Mouse (Mus musculus) spleen, embryonic (tissue): ENCODE data around the gene Tmed2.

Experiments
- CTCF ChIA-PET: fragments of 350-600 bp; sonication (Branson Sonifier 250); formaldehyde crosslinking; loops from one replicate; lab custom pipeline; 2022; lab: Charles Lee

Gene Tmed2

GRCm38 (mm10) chr5:124540383-124540786 is at the start of gene Tmed2:
Gene Tmed2 (plus strand): TSS chr5:124540695.
- CTCF ChIA-PET: no interaction called here

GRCm38 (mm10) chr5:124491732-124492131 is 48.8 kb upstream of the Tmed2 start:
- CTCF ChIA-PET: no interaction called here

GRCm38 (mm10) chr5:124492618-124493017 is 47.9 kb upstream of the Tmed2 start:
- CTCF ChIA-PET: no interaction called here

DNA sequence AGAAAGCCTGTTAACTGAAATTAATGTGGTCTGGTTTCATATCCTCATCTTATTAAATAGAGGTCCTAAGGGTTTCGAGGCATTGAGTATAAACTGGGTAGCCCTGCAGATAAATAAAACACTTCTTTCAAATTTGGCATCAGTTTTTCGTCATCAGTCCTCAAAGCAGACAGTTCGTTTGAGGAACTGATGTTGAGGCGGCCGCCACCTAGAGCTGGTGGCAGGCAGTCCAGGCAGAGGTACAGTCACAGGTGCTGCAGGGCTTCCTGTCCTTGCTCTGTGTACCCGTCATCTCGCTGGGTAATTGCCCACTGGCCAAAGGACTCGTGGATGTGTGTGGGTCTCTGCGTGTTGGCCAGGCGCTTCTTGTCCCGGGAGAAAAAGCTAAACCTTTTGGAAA is 47.0 kb upstream of the Tmed2 start:
- CTCF ChIA-PET: no interaction called here

DNA sequence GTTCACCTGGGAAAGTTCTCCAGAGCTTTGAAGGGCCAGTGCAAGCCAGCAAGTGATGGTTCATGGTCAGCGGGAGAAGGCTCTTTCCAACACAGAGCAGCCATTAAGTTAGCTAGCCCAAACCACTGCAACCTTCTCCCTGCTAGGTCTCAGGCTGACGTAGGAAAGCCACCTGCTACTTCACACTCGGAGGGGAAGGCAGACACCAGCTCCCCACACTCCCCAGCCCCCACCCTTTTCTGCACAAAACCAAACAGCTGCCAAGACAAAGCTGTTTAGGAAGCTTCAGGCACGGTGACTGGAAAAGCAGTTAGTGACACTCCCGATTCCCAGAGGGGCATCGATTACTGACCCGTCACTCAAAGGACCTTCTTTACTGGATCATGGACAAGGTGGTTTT is 44.9 kb upstream of the Tmed2 start:
- CTCF ChIA-PET: no interaction called here

DNA sequence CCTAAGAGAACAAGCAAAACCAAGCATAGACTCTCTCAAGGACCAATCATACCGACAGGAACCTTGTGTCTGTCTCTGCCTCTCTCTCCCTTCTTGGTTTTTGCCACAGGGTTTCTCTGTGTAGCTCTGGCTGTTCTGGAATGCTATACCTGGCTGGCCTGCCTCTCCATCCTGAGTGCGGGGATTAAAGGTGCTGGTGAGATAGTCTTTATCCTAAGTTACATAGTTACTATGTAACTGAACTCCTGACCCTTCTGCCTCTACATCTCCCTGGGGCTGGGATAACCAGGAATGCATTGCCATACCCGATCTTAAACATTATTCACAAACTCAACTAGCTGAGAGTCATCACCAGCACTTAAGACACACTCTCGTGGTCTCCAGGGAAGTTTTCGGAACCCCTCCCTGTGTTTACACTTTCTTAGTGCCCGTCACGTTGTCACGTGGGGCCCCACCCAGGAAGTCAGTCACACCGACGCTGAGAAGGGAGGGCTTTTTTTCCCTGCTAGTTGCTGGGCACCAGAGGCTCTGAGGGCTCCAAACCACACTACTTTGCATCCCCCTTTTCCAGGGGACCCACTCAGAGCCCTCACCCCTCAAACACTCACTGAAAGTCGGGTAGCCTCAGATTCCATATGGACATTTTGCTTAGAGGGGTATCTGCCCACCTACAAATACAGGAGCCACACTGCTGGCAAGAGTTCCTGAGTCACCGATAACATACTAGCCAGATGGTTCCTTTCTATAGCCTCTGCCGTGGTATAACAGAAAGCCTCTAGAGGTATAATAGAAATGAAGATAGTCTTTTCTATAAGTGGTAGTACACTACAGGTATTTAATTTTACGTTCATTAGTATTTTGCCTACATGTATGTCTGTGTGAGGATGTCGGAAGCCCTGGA is 43.6 kb upstream of the Tmed2 start:
- CTCF ChIA-PET: interaction anchor here (0.6 kb wide), 1 partner anchor 59 kb away, joined by 3 read pairs; no protein-coding TSS in a partner anchor

GRCm38 (mm10) chr5:124498221-124498876 is 42.1 kb upstream of the Tmed2 start:
- CTCF ChIA-PET: interaction anchor here (0.7 kb wide), 1 partner anchor 29 kb away, joined by 4 read pairs; no protein-coding TSS in a partner anchor

DNA sequence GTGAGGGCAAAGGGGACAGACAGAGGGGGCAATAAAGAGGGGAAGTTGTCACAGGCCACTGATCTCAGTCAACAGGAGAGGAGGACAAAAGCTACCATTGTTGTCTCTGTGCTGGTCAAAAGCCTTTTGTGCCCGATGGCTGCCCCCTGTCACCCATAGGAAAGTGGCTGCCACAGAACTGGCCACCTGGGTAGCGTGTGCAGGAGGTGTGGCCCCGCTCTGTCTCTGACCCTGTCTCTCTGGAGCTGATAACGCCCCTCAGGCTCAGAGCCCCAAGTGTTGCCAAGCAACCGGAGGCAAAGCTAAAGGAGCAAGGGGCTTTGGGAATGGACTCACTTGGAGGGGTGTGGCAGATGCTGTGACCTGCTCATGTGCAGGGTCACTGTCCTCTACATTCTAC is 41.5 kb upstream of the Tmed2 start:
- CTCF ChIA-PET: interaction anchor here (0.7 kb wide), 1 partner anchor 29 kb away, joined by 4 read pairs; no protein-coding TSS in a partner anchor

DNA sequence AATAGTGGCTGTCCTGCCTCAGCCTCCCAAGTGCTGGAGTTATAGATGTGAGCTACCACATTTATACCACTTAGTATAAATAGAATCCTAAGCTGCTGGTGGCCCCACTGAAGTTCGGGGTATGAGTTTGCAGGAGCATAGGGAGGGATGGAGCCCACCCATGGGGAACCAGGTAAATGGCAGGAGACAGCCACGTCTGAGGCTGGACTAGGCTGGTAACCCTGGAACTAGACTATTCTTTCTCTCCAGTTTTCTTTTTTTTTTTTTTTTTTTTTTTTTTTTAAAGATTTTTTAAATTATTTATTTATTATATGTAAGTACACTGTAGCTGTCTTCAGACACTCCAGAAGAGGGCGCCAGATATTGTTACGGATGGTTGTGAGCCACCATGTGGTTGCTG is 40.5 kb upstream of the Tmed2 start:
- CTCF ChIA-PET: interaction anchor here (0.7 kb wide), 1 partner anchor 11 kb away, joined by 6 read pairs; no protein-coding TSS in a partner anchor

GRCm38 (mm10) chr5:124500573-124500972 is 39.9 kb upstream of the Tmed2 start:
- CTCF ChIA-PET: no interaction called here

GRCm38 (mm10) chr5:124501541-124501940 is 39.0 kb upstream of the Tmed2 start:
- CTCF ChIA-PET: interaction anchor here (0.6 kb wide), 1 partner anchor 29 kb away, joined by 3 read pairs; no protein-coding TSS in a partner anchor

- CTCF ChIA-PET: no interaction called here
Observed at GRCm38 (mm10) chr5:124503742-124504141, 36.8 kb upstream of the Tmed2 start.

- CTCF ChIA-PET: no interaction called here
Observed at GRCm38 (mm10) chr5:124505235-124505634, 35.3 kb upstream of the Tmed2 start.

GRCm38 (mm10) chr5:124506731-124507359 is 33.6 kb upstream of the Tmed2 start:
- CTCF ChIA-PET: no interaction called here

GRCm38 (mm10) chr5:124509200-124509599 is 31.3 kb upstream of the Tmed2 start:
- CTCF ChIA-PET: no interaction called here

DNA sequence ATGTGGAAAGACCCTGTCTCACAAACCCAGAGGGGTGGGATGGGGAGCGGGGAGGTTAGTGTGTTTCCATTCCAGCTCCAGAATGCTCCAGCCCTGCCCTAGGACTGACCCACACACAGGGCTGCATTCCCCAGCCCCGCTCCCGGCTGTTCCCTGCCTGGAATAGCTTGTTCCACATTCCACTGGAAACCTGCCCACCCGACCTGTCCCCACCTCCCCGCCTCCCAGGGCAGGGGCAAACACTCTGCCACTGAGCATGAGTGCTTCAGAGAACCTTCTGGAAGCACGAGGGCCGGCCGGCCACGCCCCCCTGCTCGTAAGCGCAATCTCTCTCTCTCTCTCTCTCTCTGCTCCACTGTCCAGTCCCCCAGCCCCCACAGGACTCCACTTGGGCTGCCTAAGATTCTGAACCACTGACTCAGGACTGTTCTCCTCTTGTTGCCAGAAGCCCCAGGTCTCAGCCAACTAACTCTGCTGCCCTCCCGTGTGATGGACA is 30.7 kb upstream of the Tmed2 start:
- CTCF ChIA-PET: no interaction called here

- CTCF ChIA-PET: interaction anchor here (0.5 to 0.6 kb wide), 3 partner anchors 11 to 134 kb away, joined by 4 to 9 read pairs (median 6); no protein-coding TSS in a partner anchor
Observed at GRCm38 (mm10) chr5:124510536-124511050, 29.9 kb upstream of the Tmed2 start.

DNA sequence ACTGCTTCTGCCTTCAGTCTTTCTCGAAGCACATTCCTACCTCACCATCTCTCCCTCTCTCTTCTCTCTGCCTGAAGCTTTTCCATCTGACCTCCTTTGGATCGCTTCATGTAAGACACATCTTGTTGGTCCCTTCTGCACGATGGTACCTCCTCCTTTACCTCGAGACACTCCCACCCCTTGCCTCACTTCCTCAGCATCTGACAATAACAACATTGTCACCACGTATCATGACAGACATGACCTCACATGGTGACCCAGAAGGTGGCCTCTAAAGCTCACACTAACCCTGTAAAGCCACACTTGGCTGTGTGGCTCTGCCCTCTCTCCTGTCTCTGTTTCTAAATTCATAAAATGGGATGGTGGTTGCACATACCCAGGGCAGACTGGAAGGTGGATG is 24.7 kb upstream of the Tmed2 start:
- CTCF ChIA-PET: interaction anchor here (0.9 kb wide), 1 partner anchor 89 kb away, joined by 3 read pairs; no protein-coding TSS in a partner anchor

DNA sequence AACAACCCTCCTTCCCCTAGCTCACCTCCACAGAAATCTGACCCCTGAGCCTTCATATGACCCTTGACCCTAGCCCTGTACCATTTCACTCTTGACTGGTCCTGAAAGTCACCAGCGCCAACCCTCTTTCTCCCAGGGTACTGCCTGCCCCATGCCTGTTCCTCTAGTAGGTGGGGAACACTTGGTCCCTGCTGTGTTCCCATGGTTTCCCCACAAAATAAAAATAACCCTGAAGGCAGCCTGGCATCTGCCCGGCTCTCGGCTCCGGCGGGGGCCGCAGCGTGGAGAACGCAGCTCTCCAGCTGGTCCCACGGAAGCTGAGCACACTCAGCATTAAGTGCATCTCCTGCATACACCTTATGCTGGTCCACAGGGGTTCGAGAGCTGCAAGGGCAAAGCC is 21.8 kb upstream of the Tmed2 start:
- CTCF ChIA-PET: no interaction called here

- CTCF ChIA-PET: interaction anchor here (0.7 kb wide), 1 partner anchor 11 kb away, joined by 3 read pairs; no protein-coding TSS in a partner anchor
Observed at GRCm38 (mm10) chr5:124521588-124521987, 18.9 kb upstream of the Tmed2 start.

DNA sequence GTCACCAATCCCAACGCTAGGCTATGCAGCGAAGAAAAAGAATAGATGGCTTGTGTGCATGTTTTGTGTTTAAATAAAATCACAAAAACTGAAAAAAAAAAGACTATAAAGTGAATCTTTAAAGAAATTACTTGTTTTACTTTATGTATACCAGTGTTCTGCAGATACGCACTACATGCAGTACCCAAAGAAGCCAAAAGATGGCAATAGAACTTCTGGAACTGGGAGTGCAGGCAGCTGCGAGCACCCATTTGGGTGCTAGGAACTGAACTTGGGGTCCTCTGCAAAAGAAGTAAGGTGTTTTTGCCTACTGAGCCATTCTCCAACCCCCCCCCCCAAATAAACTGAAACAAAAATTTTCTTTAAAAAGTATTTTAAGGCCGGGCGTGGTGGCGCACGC is 17.5 kb upstream of the Tmed2 start:
- CTCF ChIA-PET: interaction anchor here (0.5 kb wide), 1 partner anchor 126 kb away, joined by 7 read pairs; no protein-coding TSS in a partner anchor
